Mouse (Mus musculus): Measurements from ENCODE around the gene Gm49416. TPM values are rescaled to one million over a fixed set of nuclear protein-coding genes. Genes with fewer than 3 reads are reported as not detected.
"Not testable (repeated sequence)": the region's sequence is repeated elsewhere in the genome, so short reads cannot be mapped to it uniquely, and the experiment has no call there.

Gm49416 gene
- total RNA-seq (2021): 1 to 10 TPM; 2.4 to 3.3 TPM

DNA sequence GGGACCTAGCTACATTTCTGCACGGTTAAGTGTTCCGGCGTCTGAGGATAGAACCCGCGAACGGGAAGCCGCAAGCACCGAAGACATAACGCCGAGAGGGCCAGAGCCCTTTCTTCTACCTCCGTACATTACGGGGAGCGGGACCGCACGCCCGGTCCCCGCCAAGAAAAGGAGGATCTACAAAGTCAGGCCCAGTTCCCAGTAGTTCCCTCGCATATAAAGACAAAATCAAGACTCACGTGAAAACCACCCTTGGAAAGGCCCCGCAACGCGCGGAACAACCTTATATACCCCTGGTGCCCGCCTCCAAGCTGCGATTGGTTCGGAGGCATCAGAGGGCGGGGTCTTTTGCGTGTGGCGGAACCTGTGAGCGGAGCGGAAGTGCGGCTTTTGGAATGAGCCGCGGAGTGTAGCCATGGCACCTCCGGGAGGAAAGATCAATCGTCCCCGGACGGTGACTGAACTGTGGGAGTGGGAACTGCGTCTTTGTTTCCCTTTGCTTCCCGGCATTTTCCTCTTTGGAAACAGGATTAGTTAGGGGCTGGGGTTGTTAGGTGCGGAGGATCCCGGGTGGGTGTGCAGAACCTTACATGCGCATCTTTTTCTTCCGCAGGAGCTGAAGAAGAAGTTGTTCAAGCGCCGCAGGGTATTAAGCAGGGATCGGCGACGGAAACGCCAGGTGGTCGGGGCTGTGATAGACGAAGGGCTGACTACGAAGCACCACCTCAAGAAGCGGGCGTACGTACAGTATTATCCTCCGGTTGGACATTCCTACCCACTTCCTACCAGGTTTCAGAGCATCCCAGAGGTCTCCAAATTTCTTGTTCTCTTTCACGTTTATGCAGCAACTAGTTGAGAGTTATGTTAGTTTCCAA lies at the start of gene Gm49416, which contains the start of gene 1810009A15Rik:
Gene Gm49416 (plus strand): TSS at position 416 of the 875 bp plus-strand sequence.
Gene 1810009A15Rik (plus strand): TSS at position 343 of the 875 bp plus-strand sequence.
- peak; percentile 93 to 97 for DNase-seq (ENCODE audit: low spot score in 2 of 2)
- intact Hi-C loops (cut with DNase I): loop anchor here (5.0 kb wide), 1 partner anchor 46 kb away; no protein-coding TSS in a partner anchor

DNA sequence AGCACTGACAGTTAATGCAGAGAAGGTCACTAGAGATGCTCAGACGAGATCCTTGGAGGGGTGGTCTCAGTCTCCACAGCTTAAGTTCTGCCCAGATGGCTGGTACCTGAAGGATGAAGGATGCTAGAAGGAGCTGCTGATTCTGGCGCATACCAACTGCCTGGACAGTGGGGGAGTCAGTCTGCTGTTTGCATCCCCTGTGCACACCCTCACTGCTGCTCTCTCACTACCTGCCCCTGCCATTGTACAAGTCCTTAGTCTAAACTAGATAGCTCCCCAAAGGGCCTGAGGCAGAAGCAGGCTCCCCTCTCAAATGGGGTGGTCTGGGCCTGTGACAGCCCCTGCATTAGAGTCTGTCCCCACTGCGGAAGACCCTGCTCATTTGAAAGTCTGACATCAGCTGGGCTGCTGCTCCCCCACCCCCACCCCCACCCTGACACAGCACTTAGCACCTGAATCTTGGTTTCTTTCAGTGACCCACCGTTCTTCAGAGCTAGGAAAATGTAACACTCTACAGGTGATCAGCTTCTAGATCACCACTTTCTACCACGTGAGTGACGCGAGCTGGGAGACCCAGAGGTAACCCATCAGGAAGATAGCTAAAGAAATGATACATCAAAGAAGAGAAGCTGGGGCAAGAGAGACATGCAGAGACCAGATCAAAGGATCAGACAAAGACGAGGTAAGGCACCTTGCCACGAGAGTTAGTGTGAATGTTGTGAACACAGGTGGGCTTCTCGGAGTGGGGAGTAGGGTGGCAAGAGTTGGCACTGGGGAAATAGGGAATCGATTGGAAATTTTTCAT lies 49.4 kb upstream of the Gm49416 start, which contains the start of gene Gng3:
Gene Gng3 (minus strand): TSS at position 92 of the 805 bp plus-strand sequence.
- intact Hi-C loops (cut with DNase I): loop anchor here (5.0 kb wide), 2 partner anchors 82 to 128 kb away; partner anchors contain the start of genes Eef1g and Nxf1
- DNase-seq (ENCODE audit: low spot score in 2 of 2): peak; percentile 85 to 95

DNA sequence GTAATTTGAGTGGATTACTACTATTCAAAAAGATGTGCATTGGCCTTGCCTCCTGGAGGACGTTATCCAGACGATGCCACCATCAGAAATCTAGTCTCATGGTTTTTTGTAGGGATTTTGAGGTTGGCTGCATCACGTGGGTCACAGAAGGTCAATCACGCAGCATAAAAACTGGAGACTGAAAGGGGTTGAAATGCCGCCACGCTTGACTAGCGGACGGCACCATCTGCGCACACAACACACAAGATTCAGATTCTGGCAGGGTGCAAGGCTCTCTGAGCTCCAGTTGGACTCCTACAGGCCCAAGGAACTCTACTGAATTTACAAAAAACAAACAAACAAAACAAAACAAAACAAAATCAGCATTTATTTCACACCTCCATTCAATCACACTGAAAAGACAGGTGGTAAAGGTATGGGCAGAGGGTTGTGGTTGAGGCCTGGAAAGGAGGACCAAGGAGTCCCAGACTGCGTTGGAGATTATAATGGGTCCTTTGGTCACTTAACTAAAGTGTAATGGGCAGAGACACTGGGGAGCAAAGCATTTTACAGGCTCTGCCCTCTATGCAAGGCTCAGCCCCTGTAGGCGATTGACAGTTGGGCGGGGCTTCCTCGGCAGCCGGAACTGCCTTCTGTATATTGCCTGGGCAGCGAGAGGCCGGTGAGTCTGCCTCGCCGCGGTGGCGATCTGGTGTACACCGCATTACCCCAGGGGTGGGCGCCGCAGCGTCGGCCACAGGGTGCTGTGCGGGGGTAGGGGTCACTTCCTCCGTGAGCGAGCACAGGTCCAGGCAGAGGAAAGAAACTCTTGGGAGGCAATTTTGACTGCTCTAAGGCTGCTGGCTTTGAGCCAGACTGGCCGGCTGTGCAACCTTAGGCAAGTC lies 48.6 kb upstream of the Gm49416 start:
- intact Hi-C loops (cut with DNase I): loop anchor here (5.0 kb wide), 4 partner anchors 47 to 272 kb away; partner anchors contain the start of genes 1810009A15Rik, Eef1g, Gm49416 and Nxf1
- peak; percentile 81 to 85 for DNase-seq (ENCODE audit: low spot score in 2 of 2)

GRCm38 (mm10) chr19:8841012-8841411 lies 47.7 kb upstream of the Gm49416 start:
- no peak for DNase-seq (ENCODE audit: low spot score in 2 of 2)

DNA sequence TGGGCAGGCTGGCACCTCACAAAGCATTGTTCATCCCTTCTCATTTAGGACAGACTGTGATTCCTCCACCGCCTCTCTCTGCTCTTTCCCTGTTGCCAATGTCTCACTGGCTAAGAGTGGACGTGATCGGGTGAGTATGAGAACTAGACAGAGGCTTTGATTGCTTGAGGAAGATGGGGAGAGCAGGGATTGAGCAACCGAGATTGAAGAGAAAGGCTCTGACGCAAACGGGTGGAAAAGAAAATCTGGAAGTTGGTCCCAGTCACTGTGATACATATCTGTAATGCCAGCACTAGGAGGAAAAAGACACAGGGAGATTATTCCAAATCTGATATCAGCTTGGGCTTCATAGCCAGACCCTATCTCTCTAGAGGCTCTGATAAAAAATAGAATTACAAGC lies 45.8 kb upstream of the Gm49416 start:
- DNase-seq (ENCODE audit: low spot score in 2 of 2): no peak
- intact Hi-C loops (cut with DNase I): loop anchor here (5.0 kb wide), 2 partner anchors 44 to 269 kb away; partner anchors contain the start of genes 1810009A15Rik and Gm49416

More at GRCm38 (mm10) chr19:8841012-8841411, 47.7 kb upstream of the Gm49416 start:
- intact Hi-C loops (cut with DNase I): loop anchor here (5.0 kb wide), 2 partner anchors 46 to 271 kb away; partner anchors contain the start of genes 1810009A15Rik and Gm49416

DNA sequence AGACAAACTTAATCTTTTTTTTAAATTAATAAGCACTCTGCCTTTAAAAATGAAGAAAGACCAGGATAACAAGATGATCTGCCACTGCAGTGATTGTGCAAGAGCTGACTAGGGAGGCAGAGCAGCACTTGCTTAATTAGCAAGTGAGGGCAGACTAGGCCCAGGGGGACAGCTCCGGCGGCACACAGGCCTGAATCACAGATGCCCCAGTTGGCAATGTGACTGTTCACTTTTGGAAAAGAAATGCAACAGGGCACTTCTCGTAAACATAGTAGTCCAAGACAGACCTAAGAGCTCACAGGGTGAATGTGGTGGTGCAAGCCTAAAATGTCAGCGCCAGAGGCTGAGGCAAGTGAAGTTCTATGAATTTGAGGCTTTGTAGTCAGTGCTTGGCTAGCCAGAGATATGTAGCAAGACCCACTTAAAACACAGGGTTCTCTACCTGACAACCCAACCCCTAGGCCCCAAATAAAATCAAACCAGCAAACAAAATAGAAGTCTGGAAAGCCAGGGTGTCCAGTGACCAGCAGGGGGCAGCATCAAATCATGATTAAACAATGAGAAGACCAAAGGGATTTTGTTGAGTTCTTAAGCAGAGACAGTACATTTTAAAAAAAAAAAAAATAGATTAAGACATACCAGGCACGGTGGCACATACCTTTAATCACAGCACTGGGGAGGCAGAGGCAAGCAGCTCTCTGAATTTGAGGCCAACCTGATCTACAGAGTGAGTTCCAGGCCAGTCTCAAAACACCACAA lies 44.2 kb upstream of the Gm49416 start:
- DNase-seq (ENCODE audit: low spot score in 2 of 2): peak; percentile 79 to 83
- intact Hi-C loops (cut with DNase I): loop anchor here (5.0 kb wide), 2 partner anchors 43 to 268 kb away; partner anchors contain the start of genes 1810009A15Rik and Gm49416

- intact Hi-C loops (cut with DNase I): no loop called here
These were observed 40.4 kb upstream of the Gm49416 start for GRCm38 (mm10) chr19:8848356-8848755.

DNA sequence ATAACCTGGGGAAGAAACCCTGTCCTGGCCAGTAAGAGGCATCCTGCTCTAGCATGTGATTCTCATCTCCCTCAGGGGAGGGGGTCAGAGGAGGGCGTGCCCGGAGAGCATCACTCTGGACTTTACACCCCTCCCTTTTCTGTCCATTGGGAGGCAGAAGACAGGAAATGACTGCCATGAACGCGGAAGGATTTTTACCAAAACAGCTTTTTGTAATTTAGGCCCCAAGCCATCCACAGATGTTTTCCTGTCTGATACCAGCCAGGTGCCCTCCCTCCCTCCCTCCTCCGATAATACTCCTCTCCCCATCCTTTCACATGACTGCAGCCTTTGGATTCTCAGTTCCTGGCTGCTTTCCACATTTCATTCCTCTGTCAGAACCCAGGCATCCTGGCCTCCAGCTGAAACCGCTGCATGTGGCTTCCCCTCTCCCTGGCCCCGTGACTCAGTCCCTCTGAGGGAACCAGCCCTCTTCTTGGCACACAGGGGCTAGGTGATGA lies 38.3 kb upstream of the Gm49416 start, which contains the start of gene Lrrn4cl:
Gene Lrrn4cl (plus strand): TSS at position 367 of the 500 bp plus-strand sequence.
- intact Hi-C loops (cut with DNase I): no loop called here
- no peak for DNase-seq (ENCODE audit: low spot score in 2 of 2)

More at GRCm38 (mm10) chr19:8848356-8848755, 40.4 kb upstream of the Gm49416 start:
- no peak for DNase-seq (ENCODE audit: low spot score in 2 of 2)

DNA sequence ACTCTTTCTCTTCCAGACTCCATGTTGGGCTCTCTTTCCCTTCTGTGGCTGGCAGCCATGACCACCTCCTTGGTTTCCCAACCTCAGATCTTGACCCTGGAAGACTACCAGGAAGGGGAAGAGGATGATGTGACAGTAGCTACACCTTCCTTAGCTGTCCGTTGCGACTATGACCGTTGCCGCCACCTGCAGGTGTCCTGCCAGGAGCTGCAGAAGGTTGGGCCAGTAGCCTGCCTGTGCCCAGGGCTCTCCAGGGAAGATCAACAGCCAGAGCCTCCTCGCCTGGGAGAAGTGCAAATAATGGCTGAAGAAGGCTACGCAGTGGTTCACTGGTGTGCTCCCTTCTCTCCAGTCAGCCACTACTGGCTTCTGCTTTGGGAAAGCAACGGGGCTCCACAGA lies 37.1 kb upstream of the Gm49416 start:
- intact Hi-C loops (cut with DNase I): no loop called here
- DNase-seq (ENCODE audit: low spot score in 2 of 2): no peak

DNA sequence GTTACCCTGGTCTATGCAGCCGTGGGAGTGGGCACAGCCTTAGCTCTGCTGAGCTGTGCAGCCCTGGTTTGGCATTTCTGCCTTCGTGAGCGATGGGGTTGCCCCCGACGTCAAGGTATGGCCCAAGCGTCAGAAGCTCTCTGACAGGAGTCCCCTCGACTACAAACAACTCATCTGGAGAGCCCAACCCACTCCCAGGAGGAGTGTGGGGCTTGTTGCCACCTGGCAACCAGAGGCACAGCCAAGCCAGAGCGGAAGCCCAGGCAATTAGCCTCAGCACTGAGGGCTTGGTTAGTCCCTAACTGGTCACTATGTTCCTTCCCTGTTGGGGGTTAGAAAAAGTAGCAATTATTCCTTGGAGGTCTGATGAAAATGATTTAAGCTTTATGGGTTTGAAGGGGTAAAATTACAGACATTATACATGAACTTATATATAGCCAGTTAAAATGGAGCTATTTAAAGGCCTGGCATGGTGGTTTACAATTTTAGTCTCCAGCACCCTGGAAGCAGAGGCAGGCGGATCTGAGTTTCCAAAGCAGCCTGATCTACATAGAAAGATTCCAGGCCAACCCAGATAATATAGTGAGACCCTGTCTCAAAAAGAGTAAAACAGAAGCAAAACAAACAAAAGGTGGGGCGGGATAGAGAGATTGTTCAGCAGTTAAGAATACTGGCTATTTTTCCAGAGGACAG lies 36.3 kb upstream of the Gm49416 start:
- DNase-seq (ENCODE audit: low spot score in 2 of 2): peak in 1 of 2 experiments; percentile 70

DNA sequence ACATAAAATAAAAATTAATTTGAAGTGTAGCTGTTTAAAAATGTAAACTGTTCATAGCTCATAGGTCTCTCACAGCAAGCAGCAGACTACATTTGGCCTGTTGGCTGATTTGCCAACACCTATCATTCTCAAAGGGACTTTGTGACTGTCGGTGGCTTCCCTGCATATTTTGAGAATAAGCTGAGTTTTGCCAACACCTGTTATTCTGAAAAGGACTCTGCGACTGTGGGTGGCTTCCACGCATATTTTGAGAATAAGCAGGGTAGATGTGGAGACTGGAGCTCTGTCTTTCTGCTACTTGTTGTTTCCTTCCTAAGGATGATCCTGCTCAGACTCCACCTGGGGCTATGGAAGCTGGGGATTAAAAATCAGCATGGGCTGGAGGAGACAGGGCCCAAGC lies 35.6 kb upstream of the Gm49416 start:
- intact Hi-C loops (cut with DNase I): no loop called here
- DNase-seq (ENCODE audit: low spot score in 2 of 2): peak in 1 of 2 experiments; percentile 76

More for the DNA sequence above, 36.3 kb upstream of the Gm49416 start:
- intact Hi-C loops (cut with DNase I): no loop called here

- intact Hi-C loops (cut with DNase I): loop anchor here (5.0 kb wide), 1 partner anchor 255 kb away; no protein-coding TSS in a partner anchor
- no peak for DNase-seq (ENCODE audit: low spot score in 2 of 2)
These were observed 31.0 kb upstream of the Gm49416 start for GRCm38 (mm10) chr19:8857689-8858088.

- intact Hi-C loops (cut with DNase I): loop anchor here (5.0 kb wide), 1 partner anchor 253 kb away; no protein-coding TSS in a partner anchor
- no peak for DNase-seq (ENCODE audit: low spot score in 2 of 2)
These were observed 29.7 kb upstream of the Gm49416 start for GRCm38 (mm10) chr19:8859018-8859417.

DNA sequence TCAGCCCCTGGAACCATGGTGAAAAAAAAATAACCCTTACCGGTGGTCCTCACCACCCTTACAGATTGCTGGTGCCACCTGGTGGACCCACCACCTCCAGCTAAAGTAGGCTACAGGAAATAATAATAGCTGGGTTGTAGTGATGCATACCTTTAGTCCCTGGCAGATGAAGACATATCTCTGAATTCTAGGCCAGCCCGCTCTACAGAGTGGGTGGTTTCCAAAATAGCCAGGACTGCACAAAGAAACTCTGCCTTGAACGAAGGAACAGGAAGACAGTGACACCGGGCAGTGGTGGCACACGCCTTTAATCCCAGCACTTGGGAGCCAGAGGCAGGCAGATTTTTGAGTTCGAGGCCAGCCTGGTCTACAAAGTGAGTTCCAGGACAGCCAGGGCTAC lies 24.5 kb upstream of the Gm49416 start:
- peak in 1 of 2 experiments; percentile 71 for DNase-seq (ENCODE audit: low spot score in 2 of 2)

DNA sequence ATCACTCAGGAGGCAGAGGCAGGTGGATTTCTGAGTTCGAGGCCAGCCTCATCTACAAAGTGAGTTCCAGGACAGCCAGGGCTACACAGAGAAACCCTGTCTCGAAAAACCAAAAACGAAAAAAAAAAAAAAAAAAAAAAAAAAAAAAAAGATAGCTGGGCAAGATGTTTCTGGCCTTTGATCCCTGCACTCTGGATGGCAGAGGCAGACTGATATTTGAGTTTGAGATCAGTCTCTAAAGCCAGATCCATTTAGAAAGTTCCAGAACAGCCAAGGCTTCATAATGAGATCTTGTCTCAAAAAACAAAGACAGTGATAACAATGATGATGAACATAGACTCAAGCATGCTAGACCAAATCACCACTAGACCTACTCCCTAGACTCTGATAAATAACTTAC lies 18.3 kb upstream of the Gm49416 start:
- DNase-seq (ENCODE audit: low spot score in 2 of 2); intact Hi-C loops (cut with DNase I): not testable (repeated sequence)

More for the DNA sequence above, 24.5 kb upstream of the Gm49416 start:
- intact Hi-C loops (cut with DNase I): no loop called here

DNA sequence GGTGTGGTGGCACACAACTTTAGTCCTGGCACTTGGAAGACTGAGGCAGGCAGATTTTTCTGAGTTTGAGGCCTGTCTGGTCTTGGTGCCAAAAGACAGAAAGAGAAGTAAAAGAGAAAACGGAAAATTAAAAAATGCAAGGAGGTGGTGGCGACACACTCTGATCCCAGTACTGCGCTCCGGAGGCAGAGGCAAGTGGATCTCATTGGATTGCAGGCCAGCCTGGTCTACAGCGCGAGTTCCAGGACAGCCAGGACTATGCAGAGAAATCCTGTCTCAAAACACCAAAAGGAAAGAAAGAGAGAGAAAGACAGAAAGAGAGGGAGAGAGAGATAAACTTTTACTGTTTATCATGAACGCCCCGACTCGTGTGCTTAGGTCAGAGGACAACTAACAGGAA lies 17.9 kb upstream of the Gm49416 start:
- intact Hi-C loops (cut with DNase I): no loop called here
- DNase-seq (ENCODE audit: low spot score in 2 of 2): no peak

All from left cerebral cortex, postnatal 25 days (tissue).